Mouse (Mus musculus) frontal cortex, adult 2 months (tissue): ENCODE measurements around the gene Rnf224. TPM values are rescaled to one million over a fixed set of nuclear protein-coding genes. Genes with fewer than 3 reads are reported as not detected.

ENCODE experiments used
- DNase-seq, 2 experiments: peaks; one replicate each; pipeline ENCODE4 v3.0.0; 2022; ENCODE audit warnings: low spot score in 1 of 2; ENCODE audit errors: extremely low spot score in 1 of 2
- polyA plus RNA-seq: library from polyadenylated mRNA; depleted of rRNA; stranded (reverse); fragments of >200 nt; gene quantifications from 2 replicates; pipeline ENCODE4 v1.2.3, GENCODE M21; 2012

Gene Rnf224
- polyA plus RNA-seq, 1 experiment = not detected

GRCm38 (mm10) chr2:25228431-25228889 is 8.1 kb downstream of the Rnf224 start:
- DNase-seq = peak; percentile 78 to 90

GRCm38 (mm10) chr2:25227406-25227805 is 9.2 kb downstream of the Rnf224 start:
- DNase-seq = no peak

- DNase-seq = peak in 1 of 2 experiments; percentile 49
Measured at GRCm38 (mm10) chr2:25226864-25227263, 9.7 kb downstream of the Rnf224 start.

GRCm38 (mm10) chr2:25225811-25226379 is 10.7 kb downstream of the Rnf224 start:
- no peak for DNase-seq

- peak; percentile 99 to 100 for DNase-seq
Measured at GRCm38 (mm10) chr2:25224766-25225752, 11.5 kb downstream of the Rnf224 start.

GRCm38 (mm10) chr2:25224492-25224765 is 12.2 kb downstream of the Rnf224 start, which contains the start of gene Tubb4b:
Tubb4b (minus strand) TSS chr2:25224702.
- no peak for DNase-seq

GRCm38 (mm10) chr2:25223681-25224491 is 12.7 kb downstream of the Rnf224 start:
- DNase-seq = peak in 1 of 2 experiments; percentile 77

- DNase-seq = no peak
Measured at GRCm38 (mm10) chr2:25221331-25221772, 15.2 kb downstream of the Rnf224 start.

- DNase-seq = no peak
Measured at GRCm38 (mm10) chr2:25218445-25218844, 18.1 kb downstream of the Rnf224 start, which contains the start of gene Fam166a. Fam166a (plus strand) TSS chr2:25218745.

- no peak for DNase-seq
Measured at GRCm38 (mm10) chr2:25217666-25218065, 18.9 kb downstream of the Rnf224 start.

- DNase-seq = no peak
Measured at GRCm38 (mm10) chr2:25214444-25214843, 22.1 kb downstream of the Rnf224 start, which contains the start of gene Stpg3. Stpg3 (minus strand) TSS chr2:25214637.

- no peak for DNase-seq
Measured at GRCm38 (mm10) chr2:25213266-25213865, 23.2 kb downstream of the Rnf224 start.

- DNase-seq = peak; percentile 73 to 80
Measured at GRCm38 (mm10) chr2:25211121-25211670, 25.4 kb downstream of the Rnf224 start, which contains the start of gene Nelfb. Nelfb (minus strand) TSS chr2:25211489.

- DNase-seq = no peak
Measured at GRCm38 (mm10) chr2:25210686-25211085, 25.9 kb downstream of the Rnf224 start.

- DNase-seq = no peak
Measured at GRCm38 (mm10) chr2:25207593-25207992, 29.0 kb downstream of the Rnf224 start.

- no peak for DNase-seq
Measured at GRCm38 (mm10) chr2:25203631-25204214, 32.9 kb downstream of the Rnf224 start.

GRCm38 (mm10) chr2:25200631-25201030 is 36.0 kb downstream of the Rnf224 start:
- DNase-seq = no peak

- DNase-seq = no peak
Measured at GRCm38 (mm10) chr2:25197946-25198345, 38.6 kb downstream of the Rnf224 start.

GRCm38 (mm10) chr2:25197191-25197590 is 39.4 kb downstream of the Rnf224 start:
- DNase-seq = no peak
